Mouse (Mus musculus) cerebellum, adult 11 months (tissue): ENCODE measurements around the gene 2210016L21Rik.

Source experiments
- DNase-seq: peaks from one replicate; pipeline ENCODE4 v3.0.0; 2022

Gene 2210016L21Rik

DNA sequence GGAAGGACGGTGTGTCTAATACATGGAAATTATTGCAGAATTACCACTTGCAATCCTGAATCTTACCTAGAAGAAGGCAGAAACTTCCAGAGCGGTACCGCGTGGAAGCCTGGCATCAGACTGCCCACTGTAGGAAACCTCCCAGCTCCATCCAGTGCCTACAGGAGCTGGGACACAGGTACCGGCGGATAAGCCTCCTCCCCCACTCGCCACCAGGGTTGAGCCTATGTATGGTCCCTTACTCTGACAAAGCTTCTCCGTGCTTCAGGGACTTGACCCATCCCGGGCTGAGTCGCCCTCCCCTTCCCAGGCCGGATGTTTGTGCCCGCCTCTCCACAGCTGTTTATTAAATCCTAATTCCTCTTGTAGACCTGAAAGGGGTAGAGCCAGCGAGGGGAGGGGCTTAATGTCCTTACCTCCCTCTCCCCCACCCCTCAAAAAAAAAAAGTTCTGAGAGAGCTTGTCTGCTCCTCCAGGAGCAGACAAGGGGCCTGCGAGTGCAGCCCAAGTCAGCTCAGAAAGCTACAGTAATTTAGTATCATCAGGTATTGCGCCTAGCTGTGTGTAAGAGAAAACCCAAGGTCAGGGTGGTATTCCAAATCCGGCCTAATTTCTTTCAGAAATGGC, 38.3 kb downstream of the 2210016L21Rik start:
- no peak for DNase-seq

DNA sequence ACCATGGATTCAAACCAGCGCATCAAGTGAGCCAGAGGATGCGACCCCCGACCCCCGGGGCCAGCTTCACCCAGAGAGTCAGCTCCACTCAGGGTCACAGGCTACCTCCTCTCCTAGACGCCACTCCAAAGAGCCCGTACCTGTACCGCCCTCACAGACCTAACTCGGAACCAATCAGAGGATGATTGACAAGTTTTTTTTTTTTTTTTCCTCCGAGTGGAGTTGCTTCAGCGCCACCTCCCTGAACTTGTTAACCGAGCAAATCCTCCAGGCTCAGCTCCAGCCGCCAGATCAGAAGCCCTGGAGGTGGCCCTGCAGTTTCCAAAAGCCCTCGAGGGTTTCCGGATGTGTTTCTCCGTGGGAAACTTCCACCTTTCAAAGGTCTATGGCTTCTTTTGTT, 40.0 kb downstream of the 2210016L21Rik start:
- no peak for DNase-seq

DNA sequence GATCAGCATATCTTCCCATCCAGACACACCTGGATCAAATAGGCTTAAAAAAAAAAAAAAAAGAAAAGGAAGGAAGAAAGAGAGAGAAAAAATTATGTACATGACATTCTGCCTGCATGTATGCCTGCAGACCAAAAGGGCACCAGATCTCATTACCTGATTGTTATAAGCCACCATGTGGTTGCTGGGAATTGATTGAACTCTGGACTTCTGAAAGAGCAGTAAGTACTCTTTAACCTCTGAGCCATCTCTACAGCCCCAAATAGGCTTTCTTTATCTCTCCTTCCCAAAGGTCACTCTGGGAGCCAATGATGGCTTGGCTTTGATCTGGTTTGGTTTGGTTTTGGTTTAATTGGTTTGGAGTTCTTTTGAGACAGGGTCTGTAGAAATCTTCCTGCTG, 43.1 kb downstream of the 2210016L21Rik start:
- DNase-seq = no peak

DNA sequence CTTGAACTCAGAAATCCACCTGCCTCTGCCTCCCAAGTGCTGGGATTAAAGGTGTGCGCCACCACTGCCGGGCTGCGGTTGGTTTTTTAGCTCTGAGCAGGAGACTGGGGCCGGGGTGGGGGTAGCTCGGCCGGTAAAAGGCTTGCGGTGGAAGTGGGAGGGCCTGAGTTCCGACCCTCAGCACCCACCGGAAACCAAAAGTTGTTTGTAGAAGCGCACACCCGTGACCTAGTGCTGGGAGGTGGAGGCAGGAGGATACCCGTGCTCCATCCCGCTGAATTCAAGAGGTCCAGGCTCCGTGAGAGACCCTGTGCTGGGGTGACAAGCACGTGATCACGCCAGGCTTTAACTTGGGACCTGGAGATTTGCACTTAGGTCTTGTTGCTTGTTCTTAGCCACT, 54.5 kb downstream of the 2210016L21Rik start:
- DNase-seq = no peak

DNA sequence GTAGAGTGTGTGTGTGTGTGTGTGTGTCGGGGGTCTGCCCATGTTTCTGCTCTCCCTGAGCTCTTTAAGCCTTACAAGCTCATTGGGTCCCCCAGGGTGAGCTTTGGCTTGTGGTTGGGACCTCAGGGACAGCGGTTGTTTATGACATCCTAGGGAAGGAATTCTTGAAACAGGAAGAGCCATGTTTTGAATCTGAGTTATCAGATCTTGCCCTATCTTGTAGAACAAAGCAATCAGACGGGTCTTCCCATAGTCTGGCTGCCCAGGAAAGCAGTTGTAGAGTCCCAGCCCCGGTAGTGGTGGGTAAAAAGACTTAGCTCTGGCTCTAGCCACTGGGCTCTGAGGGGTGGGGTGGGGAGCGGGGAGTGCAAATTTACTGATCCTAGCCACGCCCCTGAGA, 55.4 kb downstream of the 2210016L21Rik start:
- no peak for DNase-seq
